Mouse (Mus musculus) layer of hippocampus, postnatal 36 days (tissue): Measurements from ENCODE around the gene Gucd1. TPM values are rescaled to one million over a fixed set of nuclear protein-coding genes. Genes with fewer than 3 reads are reported as not detected.
"Not testable (repeated sequence)": the region's sequence is repeated elsewhere in the genome, so short reads cannot be mapped to it uniquely, and the experiment has no call there.

Experiments used
- DNase-seq, 2 experiments: peaks; one replicate each; pipeline ENCODE4 v3.0.0; 2022
- total RNA-seq, 2 experiments: library from RNA; stranded (reverse); gene quantifications; 2 replicates each; pipeline ENCODE4 v1.2.3; 2021

The Gucd1 gene
- 10 to 100 TPM; 14.8 to 16.1 TPM for total RNA-seq

DNA sequence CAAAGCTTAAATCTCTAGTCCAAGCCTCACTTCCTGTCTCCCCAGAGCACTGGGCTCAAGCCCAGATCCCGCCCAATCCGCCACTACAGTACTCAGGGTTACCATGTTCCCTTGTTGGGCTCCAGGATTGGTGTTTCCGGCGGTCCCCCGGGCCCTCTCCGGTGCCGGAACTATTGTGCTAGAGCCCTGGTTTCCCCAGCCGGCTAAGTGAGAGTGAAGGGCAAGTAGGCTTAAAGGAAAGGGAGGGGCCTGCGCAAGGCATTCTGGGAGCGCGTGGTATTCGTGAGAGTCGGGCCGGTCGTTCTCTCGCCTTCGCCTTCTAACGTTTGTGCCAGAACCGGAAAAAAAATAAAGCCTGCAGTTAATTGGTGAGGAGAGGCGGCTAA, at the start of gene Gucd1:
Gene Gucd1 (minus strand): TSS at position 215 of the 386 bp plus-strand sequence.
- peak; percentile 98 for DNase-seq

DNA sequence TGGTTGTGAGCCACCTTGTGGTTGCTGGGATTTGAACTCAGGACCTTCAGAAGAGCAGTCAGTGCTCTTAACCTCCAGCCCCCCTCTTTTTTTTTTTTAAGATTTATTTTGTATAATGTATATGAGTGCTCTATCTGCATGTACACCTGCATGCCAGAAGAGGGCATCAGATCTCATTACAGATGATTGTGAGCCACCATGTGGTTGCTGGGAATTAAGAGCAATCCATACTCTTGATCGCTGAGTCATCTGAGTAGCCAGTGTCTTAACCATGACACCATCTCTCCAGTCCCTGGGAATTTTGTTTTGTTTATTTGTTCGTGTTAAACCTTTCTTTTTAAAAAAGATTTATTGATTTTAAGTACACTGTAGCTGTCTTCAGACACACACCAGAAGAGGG, 49.0 kb upstream of the Gucd1 start:
- not testable (repeated sequence) for DNase-seq

DNA sequence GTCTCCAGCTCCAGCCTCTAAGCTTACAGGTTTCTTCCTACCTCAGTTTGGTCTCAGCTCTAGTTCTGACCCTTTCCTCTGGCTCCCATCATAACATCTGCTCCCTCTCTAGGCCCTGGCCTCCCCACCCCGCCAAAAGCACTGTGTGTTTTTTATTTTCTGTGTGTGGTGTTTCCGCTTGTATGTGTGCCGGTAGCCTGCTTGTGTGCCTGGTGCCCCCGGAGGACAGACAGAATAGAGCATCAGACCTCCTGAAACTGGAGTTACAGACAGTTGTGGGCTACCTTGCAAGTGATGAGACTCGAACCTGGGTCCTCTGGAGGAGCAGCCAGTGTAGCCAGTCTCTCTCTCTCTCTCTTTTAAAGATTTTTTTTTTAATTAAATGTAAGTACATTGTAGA, 48.5 kb upstream of the Gucd1 start:
- no peak for DNase-seq

DNA sequence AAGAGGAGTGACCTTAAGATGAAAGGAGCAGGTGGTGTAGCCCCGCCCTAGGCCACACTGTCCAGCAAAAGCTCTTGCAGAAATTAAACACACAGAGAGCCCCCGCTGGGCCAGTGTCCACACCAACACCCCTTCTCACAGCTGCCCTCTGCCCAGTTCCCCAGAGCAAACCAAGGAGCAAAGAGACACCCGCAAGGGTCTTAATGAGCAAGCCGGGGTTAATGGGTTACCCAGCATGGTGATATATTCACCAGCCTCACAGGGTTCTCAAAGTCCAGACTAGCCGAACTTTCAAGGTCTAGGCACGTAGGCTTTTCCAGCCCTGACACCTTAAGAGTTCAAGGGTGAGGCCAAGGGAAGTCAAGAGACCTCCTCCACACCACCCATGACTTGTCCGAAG, 48.1 kb upstream of the Gucd1 start:
- DNase-seq: no peak

DNA sequence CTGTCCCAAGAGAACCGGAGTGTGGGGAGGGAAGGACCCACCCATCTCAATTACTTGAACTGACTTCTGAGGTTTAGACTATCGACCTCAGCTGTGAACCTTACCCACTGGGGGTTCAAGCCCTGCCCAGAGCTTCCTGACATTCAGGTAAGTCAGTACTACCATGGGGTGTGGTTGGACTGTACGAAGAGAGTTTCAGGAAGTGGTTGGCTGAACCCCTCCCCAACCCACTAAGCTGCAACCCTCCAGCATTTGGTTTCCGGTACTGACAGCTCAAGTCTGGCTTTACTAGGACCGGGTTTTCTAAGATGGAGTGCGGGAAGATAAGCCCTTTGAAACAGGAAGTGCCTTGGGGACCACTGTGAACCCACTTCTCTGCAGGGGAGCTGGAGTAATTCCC, 47.7 kb upstream of the Gucd1 start:
- DNase-seq: no peak

DNA sequence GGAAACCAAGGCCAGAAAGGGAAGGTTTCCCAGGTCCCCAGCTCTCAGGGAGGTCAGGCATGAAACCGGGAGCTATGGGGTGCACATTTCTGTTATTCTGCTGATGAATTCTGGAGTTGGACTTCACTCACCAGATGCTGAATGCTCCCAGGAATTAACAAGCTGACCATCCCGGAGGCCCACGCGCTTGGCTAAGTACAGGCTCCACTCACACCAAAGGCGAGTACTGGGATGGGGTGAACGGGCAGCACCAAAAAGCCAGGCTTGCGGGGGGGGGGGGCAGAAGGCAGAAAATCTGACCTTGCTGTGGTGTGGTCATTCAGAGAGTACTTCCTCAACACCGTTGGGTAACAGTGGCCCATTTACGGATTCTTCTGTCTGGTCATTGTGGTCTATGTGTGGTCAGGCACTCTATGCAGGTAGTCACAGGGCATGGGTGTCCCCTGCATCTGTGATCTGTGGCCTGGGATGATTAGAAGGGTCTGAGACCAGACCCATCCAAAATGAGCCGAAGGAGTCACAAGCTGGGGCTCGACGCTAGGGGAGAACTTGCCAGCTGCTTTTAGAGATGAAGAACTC, 47.0 kb upstream of the Gucd1 start:
- DNase-seq: no peak

DNA sequence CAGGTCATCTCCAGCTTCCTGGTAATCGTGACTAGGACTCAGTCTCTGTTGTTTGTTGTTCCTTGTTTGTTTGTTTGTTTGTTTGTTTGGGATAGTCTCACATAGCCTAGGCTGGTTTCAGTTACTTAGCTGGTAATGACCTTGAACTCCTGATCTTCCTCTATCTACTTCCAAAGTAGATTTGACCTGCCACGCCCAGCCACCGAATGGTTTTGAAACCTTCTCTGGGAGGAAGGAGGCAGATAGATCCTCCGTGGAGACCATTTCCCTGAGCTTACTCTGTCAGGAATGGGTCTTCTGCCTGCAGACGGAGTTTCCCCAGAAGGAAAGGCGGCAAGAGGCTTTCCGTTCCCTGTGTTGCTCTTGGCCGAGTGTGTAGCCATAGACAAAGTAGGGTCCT, 44.8 kb upstream of the Gucd1 start:
- DNase-seq: no peak

DNA sequence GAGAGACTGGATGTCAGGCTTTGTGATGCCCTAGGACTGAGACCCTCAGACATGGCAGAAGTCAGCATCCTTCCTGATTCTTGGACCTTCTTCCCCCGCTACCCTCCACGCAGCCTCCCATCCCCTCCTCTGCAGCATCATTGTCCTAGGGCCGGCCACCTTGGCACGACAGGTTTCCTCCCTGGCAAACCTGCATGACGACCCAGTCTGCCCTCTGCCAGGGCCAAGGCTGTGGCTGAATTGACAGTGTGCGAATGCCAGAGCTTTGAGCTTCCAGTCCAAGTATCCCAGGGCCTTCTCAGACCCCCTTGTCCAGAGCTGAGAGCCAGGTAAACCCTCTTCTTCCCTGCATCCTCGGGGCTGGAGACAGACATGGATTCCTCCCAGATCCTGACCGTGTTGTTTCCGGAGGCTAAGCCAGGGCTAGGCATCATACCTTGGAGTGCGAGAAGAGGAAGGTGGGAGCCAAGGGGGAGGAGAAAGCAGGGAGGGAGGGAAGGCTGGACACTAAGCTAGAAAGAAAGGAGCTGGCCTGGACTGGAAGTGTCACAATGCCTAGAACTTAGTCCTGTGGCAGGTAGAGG, 43.4 kb upstream of the Gucd1 start, which contains the start of gene Ggt1:
Gene Ggt1 (plus strand): TSS at position 534 of the 584 bp plus-strand sequence.
- no peak for DNase-seq

DNA sequence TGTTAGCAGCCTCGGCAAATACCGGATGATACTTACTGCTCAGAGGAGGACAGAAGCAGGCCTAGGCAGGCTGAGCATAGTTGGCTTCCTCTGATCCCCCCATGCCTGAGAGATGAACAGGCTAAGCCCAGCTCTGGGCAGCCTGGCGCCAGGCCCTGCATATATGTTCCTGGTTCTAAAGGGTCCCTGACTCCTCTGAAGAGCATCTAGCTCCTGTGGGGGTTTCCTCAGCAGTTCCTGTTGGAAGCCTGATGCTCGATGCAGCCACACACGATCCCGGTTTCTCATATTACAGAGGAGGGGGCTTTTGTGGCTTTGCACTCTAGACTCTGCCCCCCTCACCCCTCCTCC, 42.8 kb upstream of the Gucd1 start:
- DNase-seq: no peak

DNA sequence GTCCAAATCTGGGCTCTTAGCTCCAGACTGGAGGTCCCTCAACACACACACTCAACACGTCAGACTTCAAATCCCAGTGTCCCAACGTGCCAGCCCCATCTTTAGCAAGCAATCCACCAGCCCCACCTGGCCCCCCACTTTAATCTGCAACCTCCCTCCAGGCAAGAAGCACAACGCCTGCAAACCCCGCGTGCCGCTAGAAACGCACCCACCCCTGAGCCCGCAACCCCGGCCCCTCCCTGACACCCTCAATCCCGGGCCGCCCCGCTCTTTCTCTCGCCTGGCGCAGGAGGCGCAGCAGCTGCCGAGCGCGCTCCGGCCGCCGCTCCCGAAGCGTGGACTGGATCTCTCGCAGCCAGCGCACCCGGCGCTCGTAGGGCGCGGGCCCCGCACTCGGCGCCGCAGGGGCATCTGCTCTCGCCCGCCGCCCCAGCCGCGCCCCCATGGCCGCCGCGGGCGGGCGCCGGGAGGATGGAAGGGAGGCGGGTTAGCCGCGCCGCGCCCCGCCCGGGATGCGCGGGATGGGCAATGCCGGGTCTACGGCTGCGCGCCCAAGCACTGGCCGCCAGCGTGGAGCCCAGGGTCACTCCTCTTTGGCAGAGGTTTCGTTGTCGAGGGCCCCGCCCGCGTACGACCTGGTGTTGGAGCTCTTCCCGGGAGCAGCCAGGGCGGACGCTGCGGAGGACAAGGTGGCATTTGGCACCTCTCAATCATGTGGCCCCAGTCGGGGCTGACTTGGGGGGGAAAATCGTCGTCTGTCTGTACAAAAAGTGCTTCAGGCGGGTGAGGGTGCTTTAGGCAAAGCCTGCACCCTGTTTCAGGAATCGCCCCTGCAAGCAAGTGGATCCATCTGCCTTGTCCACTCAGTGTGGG, 42.1 kb upstream of the Gucd1 start, which contains the start of gene Lrrc75b:
Gene Lrrc75b (minus strand): TSS at position 655 of the 873 bp plus-strand sequence.
- peak; percentile 36 to 42 for DNase-seq

DNA sequence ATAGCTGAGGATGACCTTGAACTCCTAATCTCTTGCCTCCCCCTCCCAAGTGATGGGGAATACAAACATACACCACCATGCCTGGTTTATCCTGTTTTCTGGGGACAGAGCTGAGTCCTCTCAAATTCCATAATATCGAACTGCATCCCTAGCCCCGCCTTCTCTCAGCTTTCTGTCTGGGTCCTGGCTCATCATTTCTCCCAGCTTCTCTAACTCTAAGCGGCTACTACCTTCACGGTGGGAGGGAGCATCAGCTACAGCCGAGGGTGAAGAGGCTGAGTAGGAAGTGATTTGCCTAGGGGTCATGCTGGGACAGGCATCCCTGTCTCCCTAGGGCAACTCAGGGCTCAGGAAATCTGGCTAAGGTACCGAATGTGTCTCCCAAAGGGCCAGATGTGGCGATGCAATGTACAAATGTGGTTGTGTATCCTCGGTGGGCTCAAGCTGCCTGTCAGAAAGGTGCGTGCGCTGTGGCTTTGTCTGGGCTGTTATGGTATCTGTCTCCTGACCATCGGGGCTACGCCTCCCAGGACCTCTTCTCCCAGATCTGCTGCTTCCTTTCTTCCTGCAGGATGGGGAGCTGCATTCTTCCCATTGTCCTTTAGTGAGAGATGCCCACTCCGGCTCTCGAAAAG, 41.4 kb upstream of the Gucd1 start:
- DNase-seq: peak in 1 of 2 experiments; percentile 10

DNA sequence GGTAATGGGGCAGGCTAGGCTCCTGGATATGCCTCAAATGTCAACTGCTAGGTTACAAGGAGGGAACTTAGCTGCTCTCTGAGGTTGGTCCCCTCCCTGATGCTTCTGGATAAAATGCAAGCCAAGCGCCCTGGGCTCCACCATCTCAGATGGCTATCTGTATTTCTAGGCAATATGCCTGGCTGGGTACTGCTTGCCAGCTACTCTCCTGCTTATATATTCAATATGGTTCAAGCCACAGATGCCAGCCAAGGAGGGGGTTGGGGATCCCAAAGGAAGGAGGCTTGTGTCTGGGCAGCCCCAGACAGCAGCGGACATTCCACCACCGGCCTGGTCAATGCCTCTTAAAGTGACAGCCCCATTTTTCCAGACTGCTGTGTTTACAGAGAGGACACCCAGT, 40.7 kb upstream of the Gucd1 start:
- peak; percentile 11 to 20 for DNase-seq

DNA sequence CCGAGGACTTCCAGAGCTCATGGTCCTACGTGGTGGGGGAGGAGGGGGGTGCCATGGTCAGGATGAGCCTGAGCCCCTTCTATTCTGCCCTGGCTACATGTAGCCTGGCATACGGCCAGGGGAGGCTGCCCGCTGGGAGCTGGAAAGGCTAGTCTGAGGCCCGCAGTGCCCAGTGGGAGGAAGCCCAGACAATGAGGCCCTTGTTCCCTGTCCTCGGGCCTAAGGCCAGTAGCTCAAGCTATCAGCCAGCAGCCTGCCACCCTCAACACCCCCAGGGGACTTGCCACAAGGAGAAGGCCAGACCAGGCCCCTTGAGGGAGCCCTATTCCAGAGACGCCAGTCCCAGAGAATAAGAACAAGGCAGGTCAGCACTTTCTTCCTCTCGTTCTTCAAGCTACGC, 38.3 kb upstream of the Gucd1 start:
- DNase-seq: peak; percentile 76 to 83

DNA sequence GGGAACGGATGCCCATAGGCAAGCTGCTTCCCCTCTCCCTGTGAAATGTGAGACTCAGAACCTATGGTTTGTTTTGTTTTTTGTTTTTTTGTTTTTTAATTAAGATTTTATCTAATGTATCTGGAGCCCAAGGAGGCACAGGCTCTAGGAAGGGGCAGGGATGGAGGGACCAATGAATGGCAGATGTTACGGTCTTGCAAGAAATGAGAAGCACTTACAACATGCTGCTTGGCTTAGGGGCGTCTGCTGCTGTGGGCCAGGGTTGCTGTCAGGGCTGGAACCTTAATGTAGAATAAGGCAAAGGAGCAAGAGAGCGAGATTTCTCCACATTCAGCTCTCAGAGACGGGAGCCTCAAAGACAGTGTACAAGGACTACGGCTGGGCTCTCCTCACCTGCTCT, 37.8 kb upstream of the Gucd1 start:
- no peak for DNase-seq

DNA sequence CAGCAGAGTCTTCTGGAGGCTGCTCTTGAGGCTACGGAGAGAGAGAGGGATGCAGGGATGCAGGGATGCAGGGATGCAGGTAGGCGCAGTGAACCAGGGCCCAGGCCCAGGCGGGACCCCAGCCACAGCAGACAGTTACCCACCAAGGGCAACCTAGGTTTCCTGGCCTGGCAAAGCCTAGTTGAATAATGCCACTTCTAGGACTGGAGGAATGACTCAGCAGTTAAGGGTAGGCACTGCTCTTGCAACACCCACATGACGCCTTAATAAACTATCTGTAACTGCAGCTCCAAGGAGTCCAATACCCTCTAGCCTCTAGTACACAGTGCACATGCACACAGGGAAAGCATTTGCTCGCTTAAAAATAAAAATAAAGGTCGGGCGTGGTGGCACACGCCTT, 36.3 kb upstream of the Gucd1 start:
- DNase-seq: no peak

DNA sequence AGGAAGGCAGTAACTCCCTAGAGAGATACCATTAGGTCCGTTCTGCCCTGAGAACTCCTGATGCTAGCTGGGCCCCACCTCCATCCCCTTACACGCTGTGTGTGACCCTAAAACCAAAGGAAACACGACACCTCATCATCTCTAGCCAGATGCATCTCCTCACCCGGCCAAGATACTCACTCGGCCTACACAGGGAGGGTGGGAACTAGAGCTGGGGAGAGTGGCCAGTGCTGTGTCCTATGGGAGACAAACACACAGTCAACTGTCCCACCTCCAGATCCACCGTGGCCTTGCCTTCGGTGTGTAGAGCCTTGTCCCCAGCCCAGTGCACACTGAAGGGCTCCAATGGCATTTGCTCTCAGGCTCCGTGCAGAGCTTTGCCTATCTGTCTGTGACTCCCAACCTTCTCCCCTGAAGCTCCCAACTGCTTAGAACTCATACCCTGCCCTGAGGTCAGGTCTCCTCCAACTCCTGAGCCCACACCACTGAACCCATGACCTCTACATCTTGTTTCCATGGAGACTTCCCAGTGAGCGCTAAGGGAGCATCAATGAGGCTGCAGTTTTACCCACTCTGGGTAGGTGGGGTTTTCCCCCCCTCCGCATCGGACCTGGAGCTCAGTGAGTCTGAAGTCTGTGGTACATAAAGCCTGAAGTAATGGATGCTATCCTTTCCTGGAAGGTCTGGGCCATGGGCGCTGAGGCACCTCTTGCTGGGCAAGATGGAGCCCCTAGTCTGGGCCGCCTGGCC, 35.1 kb upstream of the Gucd1 start:
- no peak for DNase-seq

DNA sequence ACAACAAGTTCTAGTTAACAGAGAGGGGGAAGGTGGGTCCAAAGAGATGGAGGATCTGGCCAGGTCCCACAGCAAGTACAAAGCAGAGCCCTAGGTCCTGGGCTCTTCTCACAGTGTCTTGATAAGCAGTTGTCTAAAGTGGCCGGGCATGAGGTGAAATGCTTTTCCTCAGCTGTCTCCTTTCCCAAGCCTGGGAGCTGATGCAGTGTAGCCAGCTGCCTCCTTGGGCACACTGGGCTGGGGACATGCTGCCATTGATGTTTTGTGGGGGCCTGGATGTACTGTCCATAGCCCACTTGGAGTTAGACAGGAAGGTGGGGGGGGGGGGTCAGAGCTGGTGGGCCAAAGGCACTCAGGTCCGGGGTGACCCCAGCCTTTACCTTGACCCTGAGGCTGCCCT, 34.3 kb upstream of the Gucd1 start:
- no peak for DNase-seq

DNA sequence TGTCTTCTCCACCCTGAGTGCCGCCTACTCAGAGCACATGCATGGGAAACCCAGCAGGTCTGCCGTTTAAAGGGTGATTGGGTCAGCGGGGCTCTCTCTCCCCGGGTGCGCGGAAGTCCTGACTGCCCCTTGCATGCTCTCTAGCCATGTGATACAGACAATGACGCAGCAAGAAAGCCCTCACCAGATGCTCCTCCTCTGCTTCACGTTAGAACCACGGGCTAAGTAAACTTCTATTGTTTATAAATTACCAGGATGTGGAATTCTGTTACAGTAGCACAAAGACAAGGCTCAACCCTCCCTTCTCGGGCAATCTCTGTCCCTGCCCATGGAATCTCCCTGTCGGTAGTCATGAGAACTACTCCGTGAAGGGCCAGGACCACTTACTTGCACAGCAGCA, 33.4 kb upstream of the Gucd1 start:
- no peak for DNase-seq

DNA sequence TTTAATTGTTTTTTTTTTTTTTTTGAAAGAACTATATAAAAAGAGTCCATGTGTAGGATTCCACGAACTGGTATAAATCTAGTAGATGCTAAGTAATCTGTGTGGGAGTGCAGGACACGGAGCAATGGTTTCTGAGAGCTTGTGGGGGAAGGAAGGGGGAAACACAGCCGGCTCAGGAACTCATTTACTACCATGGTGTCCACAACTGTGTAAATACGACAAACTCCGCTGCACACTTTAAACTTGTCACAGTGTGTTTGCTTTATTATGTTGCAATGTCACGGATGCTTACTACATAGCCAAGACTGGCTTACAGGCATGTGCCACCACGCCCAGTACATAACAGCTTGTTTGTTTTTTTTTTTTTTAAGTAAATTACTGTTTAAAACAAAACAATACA, 32.1 kb upstream of the Gucd1 start:
- no peak for DNase-seq

DNA sequence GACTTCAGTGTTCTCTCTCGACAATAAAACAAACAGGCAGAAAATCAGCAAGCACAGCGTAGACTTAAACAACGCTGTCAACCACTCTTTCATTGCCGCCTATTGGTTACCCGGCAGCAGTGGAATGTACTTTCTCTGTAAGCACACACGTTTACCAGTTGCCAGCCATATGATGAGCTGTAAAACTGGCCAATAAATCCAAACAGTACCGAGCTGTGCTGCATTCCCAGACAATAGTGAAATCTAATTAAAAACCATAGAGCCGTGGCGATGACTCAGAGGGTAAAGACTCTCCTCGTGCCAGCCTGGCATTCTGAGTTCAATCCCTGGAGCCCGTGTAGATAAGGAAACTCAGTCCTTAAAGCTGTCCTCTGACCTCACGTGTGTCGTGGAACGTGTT, 30.7 kb upstream of the Gucd1 start:
- peak in 1 of 2 experiments; percentile 9 for DNase-seq

DNA sequence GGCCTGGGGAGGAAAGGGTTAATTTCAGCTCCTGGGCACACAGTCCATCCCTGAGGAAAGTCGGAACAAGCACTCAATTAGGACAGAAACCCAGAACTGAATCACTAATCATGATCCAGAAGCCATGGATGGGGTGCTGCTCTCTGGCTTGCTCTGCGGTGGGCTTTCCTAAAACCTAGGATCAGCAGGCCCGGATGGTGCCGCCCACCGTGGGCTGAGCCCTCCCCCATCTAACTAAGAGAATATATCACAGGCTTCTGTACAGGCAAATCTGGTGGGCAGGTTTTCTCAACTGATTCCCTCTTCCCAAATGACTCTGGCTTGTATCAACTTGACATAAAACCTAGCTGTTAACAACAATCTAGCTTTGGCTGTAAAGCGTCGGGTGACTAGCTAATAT, 30.1 kb upstream of the Gucd1 start:
- DNase-seq: no peak

DNA sequence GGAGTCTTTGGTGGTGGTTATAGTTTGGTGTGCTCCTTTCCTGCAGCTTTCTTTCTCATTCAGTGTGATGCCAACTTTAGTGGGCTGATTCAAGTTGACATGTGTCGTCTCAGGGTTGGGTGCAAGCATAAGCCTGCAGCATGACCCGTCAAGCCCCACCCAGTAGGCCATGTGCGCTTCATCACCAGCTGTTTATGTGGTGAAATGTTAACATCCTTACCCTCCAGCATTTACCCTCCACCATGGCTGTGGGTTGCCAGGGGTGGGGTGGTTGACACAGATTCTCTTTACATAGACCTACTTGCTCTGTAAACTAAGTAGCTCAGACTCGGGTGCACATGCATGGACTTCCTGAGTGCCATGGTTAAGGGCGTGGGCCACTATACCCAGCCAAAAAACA, 18.4 kb upstream of the Gucd1 start:
- DNase-seq: no peak

DNA sequence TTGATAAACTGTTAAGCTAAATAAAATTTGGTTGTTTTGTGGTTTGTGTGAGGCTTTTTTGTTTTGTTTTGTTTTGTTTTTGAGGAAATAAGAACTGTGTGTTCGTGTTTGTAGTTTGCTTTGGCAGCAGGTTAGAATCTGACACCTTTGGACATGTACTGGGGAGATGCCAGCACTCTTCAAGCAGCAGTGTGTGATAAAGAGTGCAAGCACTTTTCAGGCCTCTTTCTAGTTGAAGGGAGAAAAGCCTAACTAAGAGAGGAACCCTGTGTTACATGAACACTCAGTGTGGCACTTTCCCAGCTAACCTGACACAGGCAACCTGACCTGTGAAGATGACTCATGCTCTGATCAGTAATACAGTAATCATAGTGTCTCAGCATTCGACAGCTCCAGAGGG, 17.7 kb upstream of the Gucd1 start:
- no peak for DNase-seq
